Mouse (Mus musculus) forebrain, embryonic 14.5 days (tissue): ENCODE data around the gene Wdr18. TPM values are rescaled to one million over a fixed set of nuclear protein-coding genes. Genes with fewer than 3 reads are reported as not detected.

Experiments
- ATAC-seq: fragments of 200-750 bp; cut with Nextera tagmentation; 2 replicates; pipeline ENCODE4 v1.8.0; 2017; ENCODE audit warnings: mild to moderate bottlenecking, moderate library complexity
- DNase-seq: peaks from one replicate; pipeline ENCODE4 v3.0.0-alpha.2; 2015; ENCODE audit warnings: low spot score
- H3K27ac ChIP-seq: fragments of 300-500 bp; sonication (generic); 2 replicates; pipeline ENCODE4 v1.5.1; 2014; ENCODE audit warnings: low read depth, mild to moderate bottlenecking, control low read depth, low read length, moderate library complexity
- H3K27me3 ChIP-seq: fragments of 300-500 bp; sonication (generic); replicated peaks from 2 replicates; pipeline ENCODE4 v1.6.1; 2014; ENCODE audit warnings: low read length, control low read depth, mixed read lengths; ENCODE audit not compliant: control insufficient read depth, insufficient read depth
- H3K36me3 ChIP-seq: fragments of 300-500 bp; sonication (generic); 2 replicates; pipeline ENCODE4 v1.6.1; 2014; ENCODE audit warnings: low read length, control low read depth; ENCODE audit not compliant: control insufficient read depth, insufficient read depth
- H3K4me1 ChIP-seq: fragments of 300-500 bp; sonication (generic); 2 replicates; pipeline ENCODE4 v1.6.1; 2014; ENCODE audit warnings: antibody characterized with exemption, low read length, control low read depth; ENCODE audit not compliant: control insufficient read depth, insufficient read depth
- H3K4me2 ChIP-seq: fragments of 300-500 bp; sonication (generic); 2 replicates; pipeline ENCODE4 v1.6.1; 2014; ENCODE audit warnings: mild to moderate bottlenecking, control low read depth, low read length
- H3K4me3 ChIP-seq: fragments of 300-500 bp; sonication (generic); 2 replicates; pipeline ENCODE4 v1.5.1; 2014; ENCODE audit warnings: low read depth, low read length, control low read depth
- H3K9ac ChIP-seq: fragments of 300-500 bp; sonication (generic); 2 replicates; pipeline ENCODE4 v1.6.1; 2014; ENCODE audit warnings: mild to moderate bottlenecking, low read length, control low read depth, moderate library complexity
- H3K9me3 ChIP-seq: fragments of 300-500 bp; sonication (generic); replicated peaks from 2 replicates; pipeline ENCODE4 v1.6.1; 2016; ENCODE audit warnings: low read length, control low read depth, mixed read lengths; ENCODE audit not compliant: control insufficient read depth
- WGBS: fragments of 180-500 bp; shearing (Covaris S2); extraction: QIAGEN DNeasy Blood & Tissue Kit; methylation state at CpG from one replicate; pipeline ENCODE4 v1.1.7; 2014; 5-methylcytosine and 5-hydroxymethylcytosine counted together
- polyA plus RNA-seq: library from polyadenylated mRNA; unstranded; fragments of >200 nt; fragmentation: Nextera tagmentation; extraction: Ambion mirVana; gene quantifications from 2 replicates; pipeline ENCODE4 v1.2.1, GENCODE M21; 2014

Wdr18 gene
- polyA plus RNA-seq, 1 experiment from 2014 or later = 96.4 TPM

DNA sequence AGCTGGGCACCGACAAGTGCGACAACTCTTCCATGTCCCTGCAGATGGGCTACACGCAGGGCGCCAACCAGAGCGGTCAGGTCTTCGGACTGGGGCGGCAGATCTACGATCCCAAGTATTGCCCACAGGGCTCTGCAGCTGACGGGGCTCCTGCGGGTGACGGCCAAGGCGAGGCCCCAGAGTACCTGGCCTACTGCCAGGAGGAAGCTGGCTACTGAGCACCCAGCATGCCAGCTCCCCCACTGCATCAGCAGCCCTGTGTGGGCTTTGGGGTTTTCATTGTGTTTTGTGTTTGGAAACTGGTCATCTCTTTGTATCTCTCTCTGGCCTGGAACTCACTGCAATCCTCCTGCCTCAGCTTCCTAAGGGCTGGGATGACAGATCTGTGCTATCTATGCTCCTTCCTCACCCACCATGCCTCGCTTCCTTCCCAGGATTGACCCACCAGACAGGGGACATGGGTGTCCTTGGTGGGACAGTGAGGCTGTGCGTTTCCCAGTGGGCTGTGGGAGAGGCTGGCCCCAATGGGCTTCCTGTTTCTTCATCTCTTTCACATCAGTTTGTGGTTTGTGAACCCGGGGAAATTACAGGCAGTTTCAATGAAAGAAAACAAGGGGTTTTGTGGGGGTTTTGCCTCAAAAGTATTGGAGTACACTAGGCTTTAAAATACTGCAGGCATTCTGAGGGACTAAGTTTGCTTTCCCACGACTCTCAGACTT, 34.6 kb downstream of the Wdr18 start:
- Histone ChIP-seq H3K4me2 (no peak overlapping the region), H3K4me1 (peaks cover 4% of the 10 kb centered on the region; the same call in 1 of the 2 replicates), H3K36me3 (no peaks in the 10 kb centered on the region), H3K9me3 (peaks cover 6% of the 10 kb centered on the region; the same call in 1 of the 2 replicates), H3K4me3 (no peak overlapping the region), H3K27ac (no peak overlapping the region), H3K27me3 (peaks cover 16% of the 10 kb centered on the region), H3K9ac (no peak overlapping the region)
- 77% methylated on average over 16 of the region's 16 CpGs for WGBS
- ATAC-seq = no peak
- DNase-seq = peak; percentile 19

DNA sequence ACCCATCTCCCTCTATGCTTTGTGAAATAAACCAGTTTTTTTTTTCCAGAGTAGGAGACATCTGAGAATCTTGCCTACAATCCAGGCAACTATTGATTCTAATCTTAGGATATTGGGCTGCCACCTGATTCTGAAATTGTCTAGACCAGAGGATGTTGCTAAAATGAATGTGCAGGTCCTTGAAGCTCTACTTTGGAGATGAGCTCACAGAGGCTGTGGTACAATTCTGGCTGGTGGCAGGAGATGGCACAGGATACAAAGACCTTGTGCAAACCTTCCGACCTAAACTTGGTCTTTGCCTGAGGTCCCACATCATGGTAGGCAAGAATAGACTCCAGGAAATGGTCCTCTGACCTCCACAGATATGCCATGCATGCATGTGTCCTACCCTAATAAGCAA, 35.7 kb downstream of the Wdr18 start:
- Histone ChIP-seq H3K9me3 (peaks cover 6% of the 10 kb centered on the region; the same call in 1 of the 2 replicates), H3K4me2 (no peak overlapping the region), H3K4me3 (no peak overlapping the region), H3K27ac (no peak overlapping the region), H3K36me3 (no peaks in the 10 kb centered on the region), H3K27me3 (0 out of 2 replicates have a peak, but pooled peaks cover 8% of the 10 kb centered on the region), H3K9ac (no peak overlapping the region), H3K4me1 (peaks cover 4% of the 10 kb centered on the region; the same call in 1 of the 2 replicates)
- ATAC-seq = no peak
- 88% methylated on average over 1 of the region's 1 CpGs for WGBS
- no peak for DNase-seq

DNA sequence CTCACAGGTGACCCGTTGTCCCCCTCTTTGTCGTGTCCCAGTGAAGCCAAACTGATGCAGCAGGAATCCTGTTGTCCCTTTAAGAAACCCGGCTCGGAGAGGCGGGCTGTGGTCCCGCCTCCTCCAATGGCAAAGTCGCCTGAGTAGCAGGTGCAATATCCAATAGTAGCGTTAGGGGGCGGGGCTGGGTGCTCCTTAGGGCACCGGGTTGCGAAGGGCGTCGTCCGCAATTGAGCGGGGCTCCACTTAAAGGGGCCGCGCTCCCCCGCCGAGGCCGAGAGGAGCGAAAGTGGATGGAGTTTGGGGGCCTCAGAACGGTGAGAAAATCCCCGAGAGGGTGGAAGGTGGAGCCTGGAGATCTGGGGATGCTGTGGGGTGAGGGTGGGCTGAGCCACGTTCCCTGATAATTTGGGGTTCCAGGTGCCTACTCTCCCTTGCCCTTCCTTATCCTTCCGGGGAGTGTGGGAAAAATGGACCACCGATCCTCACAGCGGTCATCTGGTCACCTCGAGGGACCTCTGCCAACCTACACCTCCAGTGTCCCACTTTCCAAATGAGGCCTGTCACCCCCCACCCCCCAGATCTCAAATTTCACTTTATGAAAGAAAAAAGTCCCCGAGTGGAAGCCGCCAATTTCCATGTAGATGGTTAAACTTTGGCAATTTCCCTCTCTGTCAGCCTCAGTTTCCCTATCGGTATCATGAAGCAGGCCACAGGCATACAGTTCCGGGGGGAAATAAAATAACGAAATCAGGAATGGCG, 36.5 kb downstream of the Wdr18 start, which contains the start of gene Abca7:
TSS of gene Abca7 (plus strand) at position 223 of the 762 bp plus-strand sequence.
- peaks cover 4% of the 10 kb centered on the region; the same call in 1 of the 2 replicates for H3K4me1 ChIP-seq
- peaks cover 3% of the 10 kb centered on the region; the same call in 1 of the 2 replicates for H3K9me3 ChIP-seq
- peak within 1 kb of the TSS; percentile 38 for H3K4me3 ChIP-seq
- no peaks in the 10 kb centered on the region for H3K36me3 ChIP-seq
- peak within 1 kb of the TSS; percentile 47; the same call in 1 of the 2 replicates for H3K9ac ChIP-seq
- H3K27ac ChIP-seq = no peak within 1 kb of the TSS; the same call in 1 of the 2 replicates
- WGBS = under 1% methylated on average over 34 of the region's 34 CpGs
- peaks cover 7% of the 10 kb centered on the region; the same call in 1 of the 2 replicates for H3K27me3 ChIP-seq
- H3K4me2 ChIP-seq = peak within 1 kb of the TSS; percentile 63
- ATAC-seq (peak; percentile 90), DNase-seq (peak; percentile 98)

DNA sequence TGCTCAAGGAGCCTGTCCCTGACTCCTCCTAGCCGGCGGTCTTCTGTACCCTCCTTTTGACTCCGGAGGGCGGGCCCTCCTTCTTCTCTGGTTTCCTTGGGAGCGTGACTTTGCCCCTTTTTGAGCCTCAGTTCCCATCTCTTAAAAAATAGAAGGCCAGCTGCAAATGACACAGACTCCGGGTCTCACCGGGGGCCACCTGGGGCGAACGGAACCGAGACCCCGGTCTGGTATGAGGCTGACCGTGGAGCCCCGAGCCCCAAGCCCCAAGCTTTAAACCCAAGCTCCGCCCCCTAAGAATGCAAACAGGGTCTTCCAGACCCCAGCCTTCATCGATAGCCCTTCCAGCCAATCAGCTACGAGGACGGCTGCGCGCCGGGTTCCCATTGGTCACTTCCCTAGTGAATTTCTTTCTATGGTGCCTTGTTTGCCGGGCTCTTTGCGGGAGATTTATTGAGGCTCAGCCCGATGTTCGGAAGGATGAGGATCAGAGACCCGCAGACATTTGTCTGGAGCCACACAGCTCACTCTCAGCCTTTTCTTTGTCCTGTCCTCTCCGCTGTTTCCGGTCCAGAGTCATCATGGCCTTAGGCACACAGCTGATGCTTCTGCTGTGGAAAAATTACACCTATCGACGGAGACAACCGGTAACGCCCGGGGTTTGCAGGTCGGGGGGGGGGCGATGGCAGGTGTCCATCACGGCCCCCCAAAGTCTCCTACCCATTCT, 37.2 kb downstream of the Wdr18 start:
- Histone ChIP-seq H3K4me2 (peak overlapping the region; percentile 63), H3K36me3 (no peaks in the 10 kb centered on the region), H3K4me1 (peaks cover 4% of the 10 kb centered on the region; the same call in 1 of the 2 replicates), H3K9ac (peak overlapping the region; percentile 38), H3K9me3 (no peaks in the 10 kb centered on the region), H3K27me3 (peaks cover 15% of the 10 kb centered on the region; the same call in 1 of the 2 replicates), H3K4me3 (peak overlapping the region; percentile 38), H3K27ac (peak overlapping the region; percentile 39; the same call in 1 of the 2 replicates)
- DNase-seq = peak; percentile 96
- ATAC-seq = peak; percentile 83
- WGBS = under 1% methylated on average over 35 of the region's 35 CpGs

DNA sequence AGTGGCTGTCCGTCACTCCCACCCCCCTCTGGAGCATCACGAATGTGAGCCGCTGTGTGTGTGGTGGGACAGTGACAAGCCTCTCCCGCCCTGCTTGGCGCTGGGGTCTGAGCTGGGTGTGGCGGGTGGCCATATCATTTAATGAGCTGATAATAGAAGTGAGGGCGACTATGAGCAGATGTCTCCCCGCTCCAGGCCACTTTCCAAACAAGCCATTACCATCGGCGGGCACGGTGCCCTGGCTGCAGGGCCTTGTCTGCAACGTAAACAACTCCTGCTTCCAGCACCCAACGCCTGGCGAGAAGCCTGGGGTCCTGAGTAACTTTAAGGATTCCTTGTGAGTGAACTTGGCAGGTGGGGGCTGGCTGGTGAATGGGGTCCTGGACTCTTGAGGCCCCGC, 37.9 kb downstream of the Wdr18 start:
- ATAC-seq = peak; percentile 27
- H3K9me3 ChIP-seq = no peaks in the 10 kb centered on the region
- DNase-seq = peak; percentile 78
- H3K27me3 ChIP-seq = peaks cover 16% of the 10 kb centered on the region; the same call in 1 of the 2 replicates
- peak overlapping the region; percentile 63 for H3K4me2 ChIP-seq
- peaks cover 4% of the 10 kb centered on the region; the same call in 1 of the 2 replicates for H3K4me1 ChIP-seq
- 6% methylated on average over 15 of the region's 15 CpGs for WGBS
- peak overlapping the region; percentile 38 for H3K9ac ChIP-seq
- peak overlapping the region; percentile 38 for H3K4me3 ChIP-seq
- no peaks in the 10 kb centered on the region for H3K36me3 ChIP-seq
- peak overlapping the region; percentile 39; the same call in 1 of the 2 replicates for H3K27ac ChIP-seq

DNA sequence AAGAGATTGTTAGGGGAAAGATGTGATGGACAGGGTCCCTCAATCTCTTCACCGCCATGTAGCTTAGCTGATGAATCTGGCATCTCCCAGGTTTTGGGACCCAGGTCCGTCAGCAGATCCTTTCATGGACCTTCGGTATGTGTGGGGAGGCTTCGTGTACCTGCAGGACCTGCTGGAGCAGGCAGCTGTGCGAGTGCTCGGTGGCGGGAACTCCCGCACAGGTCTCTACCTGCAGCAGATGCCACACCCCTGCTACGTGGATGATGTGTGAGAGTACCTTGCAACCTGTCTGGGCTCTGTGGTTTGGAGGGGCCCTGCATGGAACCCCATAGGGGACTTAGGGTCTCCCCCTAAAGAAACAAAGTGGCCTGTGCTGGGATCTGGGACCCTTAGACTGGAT, 42.0 kb downstream of the Wdr18 start:
- no peak overlapping the region for H3K4me2 ChIP-seq
- H3K4me1 ChIP-seq = peaks cover 4% of the 10 kb centered on the region; the same call in 1 of the 2 replicates
- H3K9ac ChIP-seq = no peak overlapping the region
- 77% methylated on average over 9 of the region's 9 CpGs for WGBS
- no peaks in the 10 kb centered on the region for H3K36me3 ChIP-seq
- no peak overlapping the region for H3K4me3 ChIP-seq
- DNase-seq (no peak), ATAC-seq (no peak)
- no peak overlapping the region for H3K27ac ChIP-seq
- H3K27me3 ChIP-seq = peaks cover 20% of the 10 kb centered on the region
- no peaks in the 10 kb centered on the region for H3K9me3 ChIP-seq

DNA sequence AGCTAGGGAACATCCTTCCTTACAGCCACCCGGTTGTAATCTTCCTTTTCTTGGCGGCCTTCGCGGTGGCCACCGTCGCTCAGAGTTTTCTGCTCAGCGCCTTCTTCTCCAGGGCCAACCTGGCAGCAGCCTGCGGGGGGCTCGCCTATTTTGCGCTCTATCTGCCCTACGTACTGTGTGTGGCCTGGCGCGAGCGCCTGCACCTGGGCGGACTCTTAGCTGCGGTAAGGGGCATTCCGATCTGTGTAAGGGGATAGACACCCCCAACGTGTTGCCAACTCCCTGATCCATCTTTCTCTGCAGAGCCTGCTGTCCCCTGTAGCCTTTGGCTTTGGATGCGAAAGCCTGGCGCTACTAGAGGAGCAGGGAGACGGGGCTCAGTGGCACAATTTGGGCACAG, 42.9 kb downstream of the Wdr18 start:
- 19% methylated on average over 21 of the region's 21 CpGs for WGBS
- Histone ChIP-seq H3K4me3 (no peak overlapping the region), H3K27me3 (peaks cover 20% of the 10 kb centered on the region), H3K9ac (no peak overlapping the region), H3K9me3 (no peaks in the 10 kb centered on the region), H3K4me2 (no peak overlapping the region), H3K4me1 (peaks cover 1% of the 10 kb centered on the region; the same call in 1 of the 2 replicates), H3K36me3 (no peaks in the 10 kb centered on the region), H3K27ac (no peak overlapping the region)
- DNase-seq = no peak
- ATAC-seq = no peak

DNA sequence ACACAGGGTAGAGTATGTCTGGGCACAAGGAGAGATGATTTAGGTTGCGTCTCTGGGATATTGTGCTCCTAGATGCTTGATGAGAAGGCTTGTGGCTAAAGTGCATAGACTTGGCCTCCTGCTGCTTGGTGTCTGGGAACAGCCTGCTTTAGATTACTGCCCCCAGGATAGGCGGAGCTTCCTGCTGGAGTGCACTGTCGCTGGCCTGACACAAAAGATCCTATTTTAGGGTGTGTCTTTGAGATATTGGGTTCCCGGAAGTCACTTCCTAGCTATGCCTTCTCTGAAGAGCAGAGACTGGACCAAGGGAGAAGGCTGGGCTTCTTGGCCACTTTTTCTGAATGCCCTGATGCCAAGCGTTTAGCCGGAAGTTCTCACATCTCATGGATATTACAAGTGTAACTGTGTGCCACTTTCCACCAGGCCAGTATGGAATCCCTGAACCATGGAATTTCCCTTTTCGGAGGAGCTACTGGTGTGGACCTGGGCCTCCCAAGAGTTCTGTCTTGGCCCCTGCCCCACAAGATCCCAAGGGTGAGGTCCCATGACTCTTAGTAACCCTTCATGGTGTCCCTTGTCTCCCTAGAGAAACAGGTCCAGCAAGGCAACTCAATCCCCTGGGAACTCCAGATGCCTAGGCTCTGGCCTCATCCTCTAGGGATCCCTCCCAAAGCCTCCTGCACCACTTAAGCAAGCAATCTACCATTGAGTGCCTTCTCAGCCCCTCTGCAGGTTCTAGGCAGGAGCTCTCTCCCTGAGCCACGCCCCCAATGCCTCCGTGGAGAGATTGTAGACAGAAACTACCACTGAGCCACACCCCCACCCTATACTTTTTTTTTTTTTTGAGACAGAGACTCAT, 43.7 kb downstream of the Wdr18 start:
- Histone ChIP-seq H3K4me3 (no peak overlapping the region), H3K9ac (no peak overlapping the region), H3K27ac (no peak overlapping the region), H3K4me2 (no peak overlapping the region), H3K36me3 (no peaks in the 10 kb centered on the region), H3K4me1 (no peaks in the 10 kb centered on the region), H3K27me3 (peaks cover 15% of the 10 kb centered on the region), H3K9me3 (no peaks in the 10 kb centered on the region)
- ATAC-seq (no peak), DNase-seq (no peak)
- 63% methylated on average over 9 of the region's 9 CpGs for WGBS
